Mouse (Mus musculus): Measurements from ENCODE around the gene Sdhc. TPM values are rescaled to one million over a fixed set of nuclear protein-coding genes. Genes with fewer than 3 reads are reported as not detected.

Gene Sdhc
- total and polyA plus RNA-seq, 3 experiments = 87.5 to 205 (median 153) TPM

DNA sequence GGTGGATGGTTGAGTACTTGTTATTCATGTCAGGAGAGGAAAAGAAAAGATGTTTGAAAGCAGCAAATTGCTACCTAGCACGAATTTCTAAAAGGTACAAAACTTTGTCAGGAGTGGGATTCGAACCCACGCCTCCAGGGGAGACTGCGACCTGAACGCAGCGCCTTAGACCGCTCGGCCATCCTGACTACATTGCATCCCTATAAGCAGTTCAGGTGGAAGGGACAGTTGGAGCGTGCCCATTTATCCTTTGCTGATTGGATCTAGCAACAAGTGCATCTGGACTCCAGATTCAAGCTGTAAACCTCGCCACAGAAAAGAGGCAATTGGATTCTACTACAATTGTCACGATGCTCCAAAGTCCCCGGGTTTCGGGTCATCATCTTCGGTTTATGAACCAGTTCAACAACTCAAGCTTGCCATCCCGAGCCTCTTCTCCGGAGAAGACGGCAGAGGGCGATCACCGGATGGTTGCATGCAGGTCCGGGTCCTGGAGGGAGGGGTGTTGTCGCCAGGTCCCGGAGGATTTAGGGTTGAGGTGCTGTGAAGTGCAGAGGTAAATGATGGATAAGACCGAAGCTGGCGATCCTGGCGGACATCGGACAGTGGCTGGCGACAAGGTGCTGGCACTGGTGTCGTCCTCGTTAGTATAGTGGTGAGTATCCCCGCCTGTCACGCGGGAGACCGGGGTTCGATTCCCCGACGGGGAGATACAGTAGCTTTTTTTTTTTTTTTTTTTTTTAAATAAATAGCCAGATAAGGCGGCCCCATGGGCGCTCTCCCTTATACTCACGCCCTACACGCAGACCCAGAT lies 48.5 kb downstream of the Sdhc start:
- Histone ChIP-seq H3K9ac (ENCODE audit: insufficient read depth, low read depth) (peak overlapping the region; percentile 59), H3K4me3 (replicated peaks in 1 of 3; ENCODE audit: low read depth in 2 of 3, low read length in 2 of 3, poor library complexity in 1 of 3) (peak overlapping the region; percentile 66 to 86 (median 76)), H3K9me3 (replicated peaks; ENCODE audit: low read length) (peaks cover 5% of the 10 kb centered on the region), H3K27ac (ENCODE audit: insufficient read depth, low read depth) (no peak overlapping the region; the same call in 1 of the 2 replicates), H3K79me2 (replicated peaks; ENCODE audit: control insufficient read depth, extremely low read depth, insufficient read depth, poor library complexity, severe bottlenecking) (no peaks in the 10 kb centered on the region), H3K27me3 (replicated peaks) (no peaks in the 10 kb centered on the region), H3K4me2 (ENCODE audit: insufficient read depth, low read depth, poor library complexity, severe bottlenecking) (peak overlapping the region; percentile 80), H3K36me3 (replicated peaks in 1 of 2; ENCODE audit: control insufficient read depth in 1 of 2, insufficient read depth in 1 of 2, low read length in 1 of 2) (no peaks in the 10 kb centered on the region), H3K4me1 (ENCODE audit: control insufficient read depth in 1 of 2, insufficient read depth in 2 of 2) (peaks cover 0 to 12% of the 10 kb centered on the region in 2 experiments; a peak in 2 of 4 replicates)
- dilution Hi-C loops (cut with MboI; ENCODE audit: extremely low pct_ligation_motif_present, extremely low pct_unique_long_range_greater_than_20kb, low sequenced_read_pairs) (no loop called here), in situ Hi-C loops (cut with MboI; ENCODE audit: low pct_ligation_motif_present, low pct_unique_long_range_greater_than_20kb, low sequenced_read_pairs) (loop anchor here (5.0 to 10.0 kb wide), 2 partner anchors 60 to 373 kb away; no protein-coding TSS in a partner anchor)
- peak; percentile 84 for DNase-seq (ENCODE audit: extremely low read depth)
- TF ChIP-seq GABPA (IDR thresholded peaks at IDR 0.05; ENCODE audit: insufficient replicate concordance, low read depth, low read length) = no peak
- no peak for TF ChIP-seq CHD2 (IDR thresholded peaks at IDR 0.05; ENCODE audit: low read length)
- TF ChIP-seq MAX (IDR thresholded peaks at IDR 0.05; ENCODE audit: low read length) = no peak
- no peak for TF ChIP-seq ETS1 (conservative IDR thresholded peaks at IDR 0.05; ENCODE audit: low read depth, low read length)
- 0 out of 2 replicates have a peak, but pooled peaks have one; percentile 14 for TF ChIP-seq MEF2A (IDR thresholded peaks at IDR 0.05; ENCODE audit: borderline replicate concordance, low read depth, low read length)
- no peak for TF ChIP-seq ZC3H11A (IDR thresholded peaks at IDR 0.05; ENCODE audit: low read depth, low read length)
- peak; percentile 98 for TF ChIP-seq TBP (conservative IDR thresholded peaks at IDR 0.05; ENCODE audit: low read depth, low read length)
- no peak for TF ChIP-seq RCOR1 (conservative IDR thresholded peaks at IDR 0.05; ENCODE audit: low read depth, low read length)
- TF ChIP-seq SIN3A (IDR thresholded peaks at IDR 0.05; ENCODE audit: low read length) = no peak
- peak; percentile 91 for TF ChIP-seq ZNF384 (IDR thresholded peaks at IDR 0.05; ENCODE audit: low read depth, low read length)
- no peak for TF ChIP-seq MYC (IDR thresholded peaks at IDR 0.05; ENCODE audit: low read depth, low read length)
- TF ChIP-seq KAT2A (IDR thresholded peaks at IDR 0.05; ENCODE audit: insufficient replicate concordance, low read length) = peak; percentile 21; the same call in 1 of the 2 replicates
- no peak for TF ChIP-seq IRF4 (IDR thresholded peaks at IDR 0.05; ENCODE audit: low read depth, low read length)
- TF ChIP-seq POLR2A (IDR thresholded peaks at IDR 0.05; ENCODE audit: low read depth, low read length) = no peak
- TF ChIP-seq JUN (IDR thresholded peaks at IDR 0.05; ENCODE audit: insufficient read depth, low read depth, low read length) = no peak
- TF ChIP-seq CTCF (conservative IDR thresholded peaks at IDR 0.05 in 1 of 2, IDR thresholded peaks at IDR 0.05 in 1 of 2; ENCODE audit: low read depth in 2 of 2, low read length in 2 of 2) = peak in 1 of 2 experiments; percentile 14; a peak in 1 of 4 replicates
- TF ChIP-seq USF2 (conservative IDR thresholded peaks at IDR 0.05; ENCODE audit: low read depth, low read length) = no peak
- TF ChIP-seq MAFK (IDR thresholded peaks at IDR 0.05; ENCODE audit: insufficient replicate concordance, low read length) = peak; percentile 97
- no peak for TF ChIP-seq NELFE (IDR thresholded peaks at IDR 0.05; ENCODE audit: low read depth, low read length)
- no peak for TF ChIP-seq ZMIZ1 (IDR thresholded peaks at IDR 0.05; ENCODE audit: low read depth, low read length)
- no peak for TF ChIP-seq BHLHE40 (IDR thresholded peaks at IDR 0.05; ENCODE audit: low read depth, low read length)
- no peak for TF ChIP-seq SMC3 (IDR thresholded peaks at IDR 0.05; ENCODE audit: low read depth, low read length)
- TF ChIP-seq ELF1 (IDR thresholded peaks at IDR 0.05; ENCODE audit: low read depth, low read length) = peak; percentile 97
- peak; percentile 67 for TF ChIP-seq NRF1 (IDR thresholded peaks at IDR 0.05; ENCODE audit: low read depth, low read length)
- TF ChIP-seq E2F4 (IDR thresholded peaks at IDR 0.05; ENCODE audit: insufficient replicate concordance, low read depth, low read length) = peak; percentile 87; the same call in 1 of the 2 replicates
- no peak for TF ChIP-seq UBTF (IDR thresholded peaks at IDR 0.05; ENCODE audit: low read depth, low read length)

Measured in CH12.LX (cell line).